ENCODE assay signal across 24 mouse cellular contexts in the genomic region with DNA sequence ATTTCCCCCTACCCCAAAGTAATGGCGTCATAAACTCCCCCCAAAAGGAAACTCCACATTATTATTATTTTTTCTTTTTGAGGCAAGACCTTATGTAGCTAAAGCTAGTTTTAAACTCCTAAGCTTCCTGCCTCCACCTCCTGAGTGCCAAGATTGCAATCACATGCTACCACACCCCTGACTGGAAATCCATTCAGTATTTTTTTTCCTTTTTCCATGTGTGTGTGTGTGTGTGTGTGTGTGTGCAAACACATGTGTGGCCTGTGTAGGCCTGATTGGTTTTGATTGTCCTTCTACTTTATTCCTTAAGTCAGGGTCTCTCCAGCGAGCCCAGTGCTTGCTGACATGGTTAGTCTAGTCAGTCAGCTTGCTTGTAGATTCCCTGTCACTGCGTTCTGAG. TPM values are rescaled to one million over a fixed set of nuclear protein-coding genes. Genes with fewer than 3 reads are reported as not detected.
DNase-seq lines count a peak whose midpoint lies in the region; ATAC-seq and TF ChIP-seq lines count a peak whose summit lies in the region.
"Had no signal": no experiment of that assay in that cellular context is flagged by ENCODE, and none has a peak within 500 bp of the region (broad histone marks: within the 10 kb centered on the region; RNA-seq: fewer than 3 reads in every experiment).

No protein-coding gene starts in this region.

- no peaks in the 10 kb centered on the region for H3K27me3 ChIP-seq in limb, embryonic 15.5 days
- H3K27me3 ChIP-seq in limb, embryonic 10.5 days (ENCODE audit: low read depth, poor library complexity, severe bottlenecking): no peaks in the 10 kb centered on the region
- no peaks in the 10 kb centered on the region for H3K27me3 ChIP-seq in stomach, embryonic 16.5 days (ENCODE audit: control insufficient read depth, insufficient read depth, low read length)
- H3K27me3 ChIP-seq in kidney, embryonic 15.5 days: no peaks in the 10 kb centered on the region
- H3K27me3 ChIP-seq: CH12.LX; embryonic facial prominence, embryonic 12.5 days; forebrain, embryonic 13.5 days; heart, embryonic 15.5 days; hindbrain, embryonic 15.5 days had no signal

- peak overlapping the region; percentile 69 for H3K27ac ChIP-seq in limb, embryonic 15.5 days
- H3K27ac ChIP-seq in limb, embryonic 10.5 days: no peak overlapping the region
- peak overlapping the region; percentile 81 for H3K27ac ChIP-seq in embryonic fibroblast, embryonic 13.5 days (ENCODE audit: insufficient read depth, low read length)
- peak overlapping the region; percentile 68 for H3K27ac ChIP-seq in stomach, embryonic 16.5 days (ENCODE audit: low read length)
- H3K27ac ChIP-seq in kidney, embryonic 15.5 days: no peak overlapping the region
- H3K27ac ChIP-seq: embryonic facial prominence, embryonic 12.5 days; forebrain, embryonic 13.5 days; heart, embryonic 15.5 days; hindbrain, embryonic 15.5 days had no signal

- peaks cover 17% of the 10 kb centered on the region for H3K4me1 ChIP-seq in limb, embryonic 15.5 days
- H3K4me1 ChIP-seq in limb, embryonic 10.5 days: no peaks in the 10 kb centered on the region
- peaks cover 9% of the 10 kb centered on the region; the same call in 1 of the 2 replicates for H3K4me1 ChIP-seq in embryonic fibroblast, embryonic 13.5 days (ENCODE audit: control insufficient read depth, insufficient read depth, low read length)
- 0 out of 2 replicates have a peak, but pooled peaks cover 5% of the 10 kb centered on the region for H3K4me1 ChIP-seq in stomach, embryonic 16.5 days (ENCODE audit: control insufficient read depth, insufficient read depth, low read length)
- peaks cover 9% of the 10 kb centered on the region; the same call in 1 of the 2 replicates for H3K4me1 ChIP-seq in kidney, embryonic 15.5 days

- 78% methylated on average over 3 of the region's 3 CpGs for WGBS in limb, embryonic 15.5 days
- WGBS in limb, embryonic 10.5 days: 95% methylated on average over 3 of the region's 3 CpGs
- 83% methylated on average over 3 of the region's 3 CpGs for WGBS in stomach, embryonic 16.5 days
- 86% methylated on average over 3 of the region's 3 CpGs for WGBS in kidney, embryonic 15.5 days

- no peak for TF ChIP-seq POLR2A in embryonic fibroblast, embryonic 13.5 days (IDR thresholded peaks at IDR 0.05; ENCODE audit: low read depth, low read length)

- H3K36me3 ChIP-seq in limb, embryonic 15.5 days: no peaks in the 10 kb centered on the region
- H3K36me3 ChIP-seq in limb, embryonic 10.5 days: no peaks in the 10 kb centered on the region
- H3K36me3 ChIP-seq in stomach, embryonic 16.5 days (ENCODE audit: control insufficient read depth, insufficient read depth, low read length): no peaks in the 10 kb centered on the region
- H3K36me3 ChIP-seq in kidney, embryonic 15.5 days: no peaks in the 10 kb centered on the region
- H3K36me3 ChIP-seq: embryonic facial prominence, embryonic 12.5 days; heart, embryonic 15.5 days; hindbrain, embryonic 15.5 days had no signal

- intact Hi-C loops in heart, postnatal 10 days (cut with DNase I): no loop called here

- no peak overlapping the region for H3K9ac ChIP-seq in limb, embryonic 15.5 days
- no peak overlapping the region for H3K9ac ChIP-seq in stomach, embryonic 16.5 days (ENCODE audit: low read length)
- no peak overlapping the region for H3K9ac ChIP-seq in kidney, embryonic 15.5 days
- H3K9ac ChIP-seq: embryonic facial prominence, embryonic 12.5 days; forebrain, embryonic 13.5 days; forebrain, postnatal 0 days; heart, embryonic 15.5 days; hindbrain, embryonic 15.5 days had no signal

- no peak for TF ChIP-seq CTCF in embryonic fibroblast, embryonic 13.5 days (IDR thresholded peaks at IDR 0.05; ENCODE audit: borderline replicate concordance, insufficient read depth, low read length)

- peak; percentile 93 for DNase-seq in heart, adult 11 months
- DNase-seq in heart, postnatal 10 days: no peak
- DNase-seq in limb, embryonic 10.5 days (ENCODE audit: low spot score): no peak
- no peak for DNase-seq in kidney, postnatal 25 days
- DNase-seq: adrenal gland, adult 2 months; adrenal gland, postnatal 25 days; cerebellum, adult 8-10 months; cerebellum, postnatal 14 days; embryo, embryonic 11 days; forebrain, postnatal 0 days; gastrocnemius, postnatal 36 days had no signal

- no peaks in the 10 kb centered on the region for H3K9me3 ChIP-seq in limb, embryonic 15.5 days
- H3K9me3 ChIP-seq in limb, embryonic 10.5 days (replicated peaks): no peaks in the 10 kb centered on the region
- no peaks in the 10 kb centered on the region for H3K9me3 ChIP-seq in stomach, embryonic 16.5 days (replicated peaks; ENCODE audit: control insufficient read depth, low read length)
- H3K9me3 ChIP-seq in kidney, embryonic 15.5 days (replicated peaks): no peaks in the 10 kb centered on the region
- H3K9me3 ChIP-seq: embryonic facial prominence, embryonic 12.5 days; forebrain, embryonic 13.5 days; heart, embryonic 15.5 days; hindbrain, embryonic 15.5 days had no signal

- no peak overlapping the region for H3K4me2 ChIP-seq in limb, embryonic 15.5 days
- H3K4me2 ChIP-seq in stomach, embryonic 16.5 days (ENCODE audit: low read depth, low read length): no peak overlapping the region
- no peak overlapping the region for H3K4me2 ChIP-seq in kidney, embryonic 15.5 days
- H3K4me2 ChIP-seq: embryonic facial prominence, embryonic 12.5 days; forebrain, embryonic 13.5 days; heart, embryonic 15.5 days; hindbrain, embryonic 15.5 days had no signal

- ATAC-seq in limb, embryonic 15.5 days (ENCODE audit: insufficient number of reproducible peaks, low FRiP score, low TSS enrichment, low read depth): no peak
- ATAC-seq in stomach, embryonic 16.5 days (ENCODE audit: insufficient read depth, low FRiP score): no peak
- ATAC-seq in kidney, embryonic 15.5 days (replicated peaks; ENCODE audit: low FRiP score): no peak
- ATAC-seq: forebrain, embryonic 13.5 days; forebrain, postnatal 0 days had no signal

- no peak overlapping the region for H3K4me3 ChIP-seq in limb, embryonic 15.5 days
- no peak overlapping the region for H3K4me3 ChIP-seq in limb, embryonic 10.5 days
- no peak overlapping the region for H3K4me3 ChIP-seq in embryonic fibroblast, embryonic 13.5 days (ENCODE audit: insufficient read depth, low read length)
- H3K4me3 ChIP-seq in stomach, embryonic 16.5 days (replicated peaks; ENCODE audit: low read length): no peak overlapping the region
- H3K4me3 ChIP-seq in kidney, embryonic 15.5 days (replicated peaks): no peak overlapping the region
- H3K4me3 ChIP-seq: embryonic facial prominence, embryonic 12.5 days; forebrain, embryonic 13.5 days; heart, embryonic 15.5 days; hindbrain, embryonic 15.5 days had no signal

RNA-seq across cellular contexts. Expression of a gene that starts 45.4 kb away (rescaled TPM):
- 100 to 1,000 TPM; 348 to 380 TPM for total RNA-seq in heart, postnatal 10 days (2021)
- 96.4 and 104 TPM in 2 replicates for polyA plus RNA-seq in limb, embryonic 15.5 days (2015; fragmentation: Nextera tagmentation; extraction: Ambion mirVana)
- polyA plus RNA-seq in limb, embryonic 10.5 days (2016; fragmentation: Nextera tagmentation; extraction: Ambion mirVana): 5.3 and 8.9 TPM in 2 replicates
- polyA plus RNA-seq in embryonic fibroblast, embryonic 13.5 days (2011; ENCODE audit: insufficient read length, low read depth, missing spikeins): 559 and 687 TPM in 2 replicates
- polyA plus RNA-seq in stomach, embryonic 16.5 days (2015; fragmentation: Nextera tagmentation; extraction: Ambion mirVana): 46.4 and 48.3 TPM in 2 replicates
- polyA plus RNA-seq in kidney, embryonic 15.5 days (2015; fragmentation: Nextera tagmentation; extraction: Ambion mirVana): 17.3 and 18.2 TPM in 2 replicates

RNA-seq across cellular contexts. Expression of a gene that starts 53.3 kb away (rescaled TPM):
- total RNA-seq in heart, postnatal 10 days (2021): 1 to 10 TPM in 1 of 2 experiments, not detected in 1; 4.2 TPM
- 0.98 and 1.2 TPM in 2 replicates for polyA plus RNA-seq in limb, embryonic 15.5 days (2015; fragmentation: Nextera tagmentation; extraction: Ambion mirVana)
- not detected in 2 replicates for polyA plus RNA-seq in limb, embryonic 10.5 days (2016; fragmentation: Nextera tagmentation; extraction: Ambion mirVana)
- not detected in 2 replicates for polyA plus RNA-seq in embryonic fibroblast, embryonic 13.5 days (2011; ENCODE audit: insufficient read length, low read depth, missing spikeins)
- polyA plus RNA-seq in stomach, embryonic 16.5 days (2015; fragmentation: Nextera tagmentation; extraction: Ambion mirVana): 0.75 and 1.3 TPM in 2 replicates
- not detected in 2 replicates for polyA plus RNA-seq in kidney, embryonic 15.5 days (2015; fragmentation: Nextera tagmentation; extraction: Ambion mirVana)
- total RNA-seq: adrenal gland, adult 2 months; adrenal gland, postnatal 25 days; CH12.LX; common myeloid progenitor, adult 5-6 weeks; forebrain, postnatal 0 days; gastrocnemius, adult 8-10 months; gastrocnemius, postnatal 36 days had no signal
- polyA plus RNA-seq: adrenal gland, adult 2 months; embryonic facial prominence, embryonic 12.5 days; forebrain, embryonic 13.5 days; forebrain, postnatal 0 days; hindbrain, embryonic 11.5 days; hindbrain, embryonic 15.5 days; intestine, embryonic 16.5 days had no signal

Comparison
In these comparisons a context has a peak if more than half of its experiments do, and no peak if none do; other contexts are left out.
1. H3K27ac ChIP-seq: peak in limb, embryonic 15.5 days (single experiment), embryonic fibroblast, embryonic 13.5 days (single experiment) and stomach, embryonic 16.5 days (single experiment); none in limb, embryonic 10.5 days (single experiment) and kidney, embryonic 15.5 days (single experiment).